Mouse (Mus musculus) thymus, postnatal 10 days (tissue): ENCODE data around the gene Slc12a8.

Experiments used
- DNase-seq, 2 experiments: peaks; one replicate each; pipeline ENCODE4 v3.0.0; 2021; ENCODE audit warnings: low spot score in 2 of 2

Gene Slc12a8

GRCm38 (mm10) chr16:33537499-33538225 is 20.5 kb downstream of the Slc12a8 start:
- DNase-seq, result no peak

DNA sequence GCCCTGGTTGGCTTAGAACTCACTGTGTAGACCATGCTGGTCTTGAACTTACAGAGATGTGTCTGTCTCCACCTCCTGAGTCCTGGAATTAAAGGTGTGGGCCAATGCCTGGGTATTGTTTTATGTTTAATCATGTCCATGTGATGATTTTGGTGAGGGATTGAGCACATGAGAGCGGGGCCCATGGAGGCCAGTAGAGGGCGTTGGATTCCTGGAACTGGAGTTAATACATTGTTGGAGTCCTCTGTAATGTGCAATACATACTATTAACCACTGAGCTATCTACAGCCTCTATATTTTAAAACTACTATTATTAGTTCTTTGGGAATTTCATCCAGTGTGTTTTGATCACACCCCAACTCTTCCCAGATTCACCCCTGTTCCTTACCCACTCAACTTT is 27.2 kb downstream of the Slc12a8 start:
- no peak for DNase-seq

- DNase-seq, result no peak
Measured at GRCm38 (mm10) chr16:33545530-33545929, 28.4 kb downstream of the Slc12a8 start.

- DNase-seq, result no peak
Measured at GRCm38 (mm10) chr16:33553689-33554342, 36.7 kb downstream of the Slc12a8 start.

DNA sequence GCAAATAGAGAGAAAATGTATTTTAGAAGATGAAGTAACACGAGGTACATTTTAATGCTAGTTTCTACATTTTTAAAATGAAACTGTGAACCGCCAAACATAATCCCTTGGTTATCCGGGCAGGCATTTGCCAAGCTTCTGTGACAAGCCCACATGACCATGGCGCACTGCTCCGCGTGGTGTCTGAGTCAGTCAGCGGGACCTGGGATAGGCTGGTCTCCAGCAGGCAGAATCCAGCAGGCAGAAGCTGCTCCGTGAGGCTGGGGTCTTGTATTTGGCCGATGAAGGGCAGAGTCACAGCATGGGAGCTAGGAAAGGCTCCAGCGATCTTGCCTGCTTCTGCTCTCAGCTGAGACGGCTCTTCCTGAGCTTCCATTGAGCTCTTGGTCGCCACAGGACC is 41.0 kb downstream of the Slc12a8 start:
- no peak for DNase-seq

GRCm38 (mm10) chr16:33560281-33560680 is 43.2 kb downstream of the Slc12a8 start:
- DNase-seq, result peak; percentile 34 to 59

DNA sequence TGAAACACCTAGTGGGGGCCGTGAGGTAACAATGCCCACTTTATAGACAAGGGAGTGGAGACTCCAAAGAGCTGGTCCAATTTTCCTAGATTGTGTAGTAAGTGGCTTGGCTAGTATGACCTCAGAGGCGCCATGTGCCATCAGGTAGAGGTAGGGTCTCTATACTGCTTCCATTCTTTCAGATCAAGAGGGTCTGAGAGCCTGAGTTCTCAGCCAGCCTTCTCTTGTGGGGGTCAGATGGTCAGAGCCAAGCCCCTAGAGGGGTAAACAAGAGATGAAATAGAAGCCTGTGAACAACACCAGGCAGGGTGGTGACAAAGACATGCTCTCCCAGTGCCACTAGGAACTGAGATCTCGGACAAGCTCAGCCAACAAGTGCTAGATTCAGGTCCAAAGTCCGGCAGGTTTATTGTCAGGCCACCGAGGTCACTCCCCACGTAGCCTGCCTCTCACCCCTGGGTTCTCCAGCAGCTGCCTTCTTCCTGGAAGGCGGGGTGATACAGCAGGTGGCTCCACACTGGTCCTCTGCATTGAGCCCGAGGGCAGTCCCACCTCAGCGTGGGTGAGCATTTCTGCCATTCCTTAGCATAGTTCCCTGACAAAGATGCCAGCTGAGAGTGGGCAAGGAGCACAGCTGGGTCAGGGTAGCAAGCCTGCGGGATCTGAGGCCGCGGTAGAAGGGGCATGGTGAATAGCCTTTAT is 44.3 kb downstream of the Slc12a8 start:
- DNase-seq, result no peak

DNA sequence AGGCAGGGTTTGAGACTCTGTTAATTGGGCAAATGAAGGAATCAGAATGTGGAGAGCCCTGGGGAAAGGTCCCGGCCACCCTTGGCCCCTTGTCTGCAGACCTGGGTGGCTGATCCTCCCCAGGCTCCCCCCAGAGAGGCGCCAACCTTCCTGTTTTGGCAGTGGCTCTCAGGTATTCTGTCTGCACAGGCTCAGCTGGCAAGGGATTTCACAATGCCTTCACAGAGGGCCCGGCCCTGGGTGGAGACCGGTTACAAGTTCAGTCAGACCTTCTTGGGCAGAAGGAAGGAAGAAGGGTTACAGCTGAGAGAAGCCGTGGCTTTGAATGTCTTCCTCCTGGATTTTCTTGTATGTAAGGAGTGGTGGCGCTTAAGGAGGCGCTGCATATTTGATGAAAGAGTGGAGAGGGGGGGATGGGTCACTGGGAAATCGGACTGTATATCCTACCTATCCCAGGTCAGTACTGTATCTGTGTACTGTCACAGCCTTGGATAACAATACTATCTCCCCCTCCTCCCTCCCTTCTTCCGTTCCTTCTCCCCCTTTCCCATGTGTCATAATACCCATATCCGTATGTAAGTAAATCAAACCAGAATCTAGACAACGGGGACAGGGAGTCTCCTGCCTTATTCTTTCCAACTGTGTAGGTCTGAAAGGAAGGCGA is 45.9 kb downstream of the Slc12a8 start:
- DNase-seq, result no peak

GRCm38 (mm10) chr16:33563538-33564013 is 46.4 kb downstream of the Slc12a8 start:
- DNase-seq, result no peak

GRCm38 (mm10) chr16:33566467-33566866 is 49.3 kb downstream of the Slc12a8 start:
- no peak for DNase-seq

GRCm38 (mm10) chr16:33567736-33568135 is 50.6 kb downstream of the Slc12a8 start:
- DNase-seq, result no peak

DNA sequence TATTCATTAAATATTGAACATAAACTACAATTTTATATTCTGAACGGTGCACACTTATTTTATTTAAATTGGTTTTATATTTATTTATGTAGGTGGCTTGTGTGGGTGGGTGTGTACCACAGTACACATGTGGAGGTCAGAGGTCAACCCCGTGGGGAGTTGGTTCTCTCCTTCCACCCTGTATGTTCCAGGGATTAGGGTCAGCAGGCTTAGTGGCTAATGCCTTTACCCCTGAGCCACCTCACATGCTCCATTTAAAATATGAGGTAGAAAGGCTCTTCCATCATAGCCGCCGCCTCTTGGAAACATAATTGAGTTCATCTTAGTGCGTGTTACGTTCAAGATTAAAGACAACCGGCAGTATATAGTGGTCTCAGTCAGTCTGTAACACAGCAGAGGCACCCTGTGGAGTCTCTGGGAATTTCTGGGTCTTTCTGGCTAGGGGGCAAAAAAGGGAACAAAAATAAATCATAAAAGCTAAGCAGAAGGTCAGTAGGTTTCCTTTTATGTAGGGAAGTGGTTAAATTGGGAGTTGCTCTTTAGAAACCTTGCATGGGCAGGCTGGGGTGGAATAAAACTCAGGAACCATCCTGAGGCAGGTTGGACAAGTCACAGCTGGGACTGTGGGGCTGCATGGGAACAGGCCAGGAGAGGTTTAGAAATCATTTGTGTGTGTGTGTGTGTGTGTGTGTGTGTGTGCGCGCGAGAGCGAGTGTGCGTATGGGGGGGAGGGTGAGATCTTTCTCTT is 51.3 kb downstream of the Slc12a8 start:
- no peak for DNase-seq

GRCm38 (mm10) chr16:33572646-33573045 is 55.5 kb downstream of the Slc12a8 start:
- no peak for DNase-seq

DNA sequence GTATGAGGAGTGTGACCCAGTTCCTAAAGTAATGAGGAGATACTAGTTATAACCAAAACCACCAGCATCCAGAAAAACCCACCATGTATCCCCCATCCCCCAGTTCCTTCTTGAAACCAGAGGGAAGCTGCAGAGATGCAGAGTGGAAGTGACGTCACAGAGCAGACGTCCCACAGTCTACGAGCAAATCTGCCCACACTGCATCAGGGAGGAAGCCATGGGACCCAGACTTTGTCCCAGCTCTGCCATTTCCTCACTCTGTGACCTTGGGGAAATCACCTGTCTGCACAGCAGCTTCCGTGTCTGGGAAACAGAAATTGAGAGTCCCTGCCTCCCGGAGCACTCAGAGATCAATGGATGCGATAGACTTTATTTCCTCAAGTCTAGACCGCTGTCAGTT is 56.6 kb downstream of the Slc12a8 start:
- DNase-seq, result no peak

- DNase-seq, result no peak
Measured at GRCm38 (mm10) chr16:33575728-33576127, 58.6 kb downstream of the Slc12a8 start.

- no peak for DNase-seq
Measured at GRCm38 (mm10) chr16:33576271-33577189, 59.4 kb downstream of the Slc12a8 start.

DNA sequence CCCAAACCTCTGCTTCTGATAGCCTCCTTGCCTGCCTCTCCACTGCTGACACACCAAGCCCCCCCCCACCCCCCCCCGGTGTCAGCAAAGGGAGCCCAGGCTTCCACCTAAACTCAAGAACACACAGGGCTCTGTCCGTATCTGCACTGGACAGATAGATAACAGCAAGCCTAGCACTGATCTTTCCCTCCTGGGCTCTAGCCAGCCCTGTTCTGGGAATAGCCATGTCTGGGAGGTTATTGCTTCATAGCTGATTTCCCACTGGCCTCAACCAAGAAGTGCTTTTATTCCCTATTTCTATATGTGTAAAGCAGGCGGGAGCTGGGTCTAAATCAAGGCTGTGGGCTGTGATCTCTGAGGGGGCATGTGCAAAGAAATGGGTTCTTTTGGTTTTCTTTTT is 61.3 kb downstream of the Slc12a8 start:
- no peak for DNase-seq

GRCm38 (mm10) chr16:33580331-33580730 is 63.2 kb downstream of the Slc12a8 start:
- DNase-seq, result no peak

DNA sequence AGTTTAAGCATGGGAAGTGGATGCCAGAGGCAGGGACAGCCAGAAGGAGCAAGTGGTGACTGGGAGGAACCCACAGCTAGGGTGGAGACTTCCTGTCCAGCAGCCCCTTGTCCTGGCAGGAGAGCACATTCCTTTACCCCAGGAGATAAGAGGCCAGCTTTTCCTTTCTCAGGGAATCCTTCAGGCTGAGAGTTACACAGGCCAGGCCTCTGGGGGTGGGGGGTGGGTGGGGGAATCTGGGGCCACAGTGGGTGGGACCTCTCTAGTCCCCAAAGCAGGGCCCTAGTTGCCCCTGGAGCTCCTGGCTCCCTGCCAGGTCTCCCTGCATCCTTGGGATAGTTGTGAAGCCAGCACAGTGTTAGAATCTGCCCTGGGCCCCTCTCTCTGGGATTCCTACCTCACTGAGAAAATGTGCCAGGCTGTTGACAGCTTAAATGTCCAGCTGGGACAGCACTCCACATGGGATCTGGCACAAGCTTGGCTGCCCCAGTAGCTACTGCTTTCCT is 63.7 kb downstream of the Slc12a8 start:
- DNase-seq, result no peak

- no peak for DNase-seq
Measured at GRCm38 (mm10) chr16:33581661-33582099, 64.6 kb downstream of the Slc12a8 start.
